Mouse (Mus musculus): Measurements from ENCODE around the gene Rnf145.

- TF ChIP-seq POLR2A (IDR thresholded peaks at IDR 0.05; ENCODE audit: insufficient read depth, low read depth, low read length) (no peak), CTCF (IDR thresholded peaks at IDR 0.05; ENCODE audit: insufficient read depth, low read depth, low read length) (no peak)
Measured at GRCm38 (mm10) chr11:44471337-44471995, 47.3 kb upstream of the Rnf145 start.

All from olfactory bulb, adult 2 months (tissue).